Mouse (Mus musculus) activated CD4-positive, CD25-positive, alpha-beta regulatory T cell (primary cell): ENCODE results near the gene Gm8362. TPM values are rescaled to one million over a fixed set of nuclear protein-coding genes. Genes with fewer than 3 reads are reported as not detected.

ENCODE experiments used
- polyA plus RNA-seq, 2 experiments: library from polyadenylated mRNA; unstranded; fragments of 100-300 nt; shearing (Covaris generic); gene quantifications; one replicate each; pipeline ENCODE4 v1.2.1; 2017

The Gm8362 gene
- under 1 TPM in 1 of 2 experiments, not detected in 1; 0.44 TPM for polyA plus RNA-seq

DNA sequence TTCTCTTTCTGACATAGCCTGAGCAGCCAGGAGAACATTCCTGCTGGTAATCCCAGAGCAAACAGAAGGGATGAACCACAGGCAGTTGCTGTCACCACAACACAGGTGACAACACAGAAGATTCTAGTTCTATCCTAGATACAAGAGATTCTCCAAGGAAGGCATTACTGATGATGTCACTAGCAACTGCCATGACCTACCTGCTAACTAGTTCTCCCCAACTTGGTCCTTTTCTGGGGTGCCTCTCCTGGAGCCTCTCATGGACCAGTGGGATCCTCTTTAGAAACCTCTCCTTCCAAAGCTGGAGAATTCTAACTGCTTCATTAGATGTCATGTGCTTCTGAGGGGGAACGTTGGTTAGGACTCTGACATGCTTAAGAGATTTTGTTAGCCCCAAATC, at the start of gene Gm8362:
TSS of gene Gm8362 (minus strand) at position 101 of the 400 bp plus-strand sequence.

DNA sequence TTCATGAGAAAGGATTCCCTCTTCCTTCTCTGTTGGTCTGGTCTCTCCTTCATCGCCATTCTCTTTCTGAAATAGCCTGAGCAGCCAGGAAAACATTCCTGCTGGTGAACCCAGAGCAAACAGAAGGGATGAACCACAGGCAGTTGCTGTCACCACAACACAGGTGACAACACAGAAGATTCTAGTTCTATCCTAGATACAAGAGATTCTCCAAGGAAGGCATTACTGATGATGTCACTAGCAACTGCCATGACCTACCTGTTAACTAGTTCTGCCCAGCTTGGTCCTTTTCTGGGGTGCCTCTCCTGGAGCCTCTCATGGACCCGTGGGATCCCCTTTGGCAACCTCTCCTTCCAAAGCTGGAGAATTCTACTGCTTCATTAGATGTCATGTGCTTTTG, 32.0 kb downstream of the Gm8362 start, which contains the start of gene Gm3636:
TSS of gene Gm3636 (minus strand) at position 101 of the 400 bp plus-strand sequence.

GRCm38 (mm10) chr14:6720151-6720550, 54.1 kb downstream of the Gm8362 start, which contains the start of gene Gm8050:
TSS of gene Gm8050 (minus strand) at chr14:6720251.

Other genes with a start within 250 kb of the Gm8362 start
- under 1 TPM in 1 of 2 experiments, not detected in 1; 0.31 TPM for gene Gm8356, start 237.1 kb downstream of the Gm8362 start, polyA plus RNA-seq
- not detected for gene Gm3629, start 183.8 kb downstream of the Gm8362 start, polyA plus RNA-seq
- not detected for gene Gm3460, start 152.0 kb downstream of the Gm8362 start, polyA plus RNA-seq
- under 1 TPM in 1 of 2 experiments, not detected in 1; 0.27 TPM for gene Gm10251, start 90.2 kb downstream of the Gm8362 start, polyA plus RNA-seq
- gene Gm8050, start 54.2 kb downstream of the Gm8362 start, polyA plus RNA-seq: not detected
- 1 to 10 TPM; 6.9 to 7.5 TPM for gene Gm3636, start 32.1 kb downstream of the Gm8362 start, polyA plus RNA-seq
- not detected for gene Gm3642, start 65.9 kb upstream of the Gm8362 start, polyA plus RNA-seq
- gene Gm3667, start 115.6 kb upstream of the Gm8362 start, polyA plus RNA-seq: 1 to 10 TPM; 1.9 to 2.7 TPM
- gene Gm6356, start 199.4 kb upstream of the Gm8362 start, polyA plus RNA-seq: not detected